Mouse (Mus musculus): ENCODE results near the gene Ercc6.
A peak's percentile ranks its signal among the peaks of the same experiment; 100 is the strongest.

DNA sequence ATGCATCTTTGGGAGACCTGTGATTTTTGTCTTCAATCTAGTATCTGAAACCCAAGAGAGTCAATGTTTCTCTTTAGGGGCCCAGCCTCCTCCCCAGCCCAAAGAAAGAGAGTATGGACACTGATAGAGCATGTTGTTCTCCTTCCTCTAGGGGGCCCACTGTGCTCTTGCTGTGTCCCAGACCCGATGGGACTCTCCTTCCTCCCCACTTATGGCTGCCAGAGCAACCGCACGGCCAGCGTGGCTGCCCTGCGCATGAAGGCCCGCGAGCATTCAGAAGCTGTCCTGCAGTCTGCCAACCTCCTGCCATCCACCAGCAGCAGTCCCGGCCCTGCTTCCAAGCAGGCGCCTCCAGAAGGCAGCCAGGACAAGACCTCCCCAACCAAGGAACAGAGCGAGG is 115.3 kb downstream of the Ercc6 start:
- TF ChIP-seq CTCF (IDR thresholded peaks at IDR 0.05): peak; percentile 45
- no peak for TF ChIP-seq EP300 (IDR thresholded peaks at IDR 0.05)

Data from lung, postnatal 0 days (tissue).